Mouse (Mus musculus) CH12F3 (cell line): Measurements from ENCODE around the gene Dnah2.

Experiments
- in situ Hi-C: fragments of 300-500 bp; cut with MboI; formaldehyde crosslinking; loops from 2 replicates; pipeline ENCODE4 v1.14.3; 2020; ENCODE audit warnings: low sequenced_read_pairs

Dnah2 gene

DNA sequence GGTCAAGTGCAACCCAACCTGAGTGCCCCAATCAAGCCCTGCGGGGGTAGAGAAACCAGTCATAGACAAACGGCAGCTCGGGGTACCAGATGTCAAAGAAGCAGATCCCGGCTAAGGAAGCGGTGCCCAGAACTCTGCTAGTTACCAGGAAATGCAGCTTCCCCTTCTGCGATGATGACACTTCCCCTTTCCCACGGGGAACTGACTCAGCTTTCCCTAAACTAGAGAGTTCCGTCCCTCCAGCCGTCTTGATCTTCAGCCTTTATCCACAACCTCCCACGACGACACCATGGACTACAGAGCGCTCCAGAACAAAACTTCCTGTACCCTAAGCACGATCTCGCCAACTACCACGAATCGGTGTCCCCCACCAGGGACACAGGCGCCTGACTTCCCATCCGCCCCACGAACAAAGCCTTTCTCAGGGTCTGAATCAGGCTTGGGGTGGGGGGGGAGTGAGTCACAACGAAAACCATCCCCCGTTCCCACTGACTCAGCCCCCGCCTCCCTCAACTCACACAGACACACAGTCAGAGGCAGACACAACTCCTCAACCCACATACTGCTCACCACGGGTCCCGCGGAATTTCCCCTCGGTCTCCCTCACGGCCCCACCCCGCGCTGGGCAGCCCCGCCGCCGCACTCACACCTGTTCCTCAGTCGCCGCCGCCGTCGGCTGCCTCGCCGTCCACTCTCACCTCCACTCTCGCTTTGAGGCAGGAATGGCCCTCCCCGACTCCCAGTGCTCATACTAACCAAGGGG lies 138.4 kb downstream of the Dnah2 start:
- in situ Hi-C loops, result no loop called here

DNA sequence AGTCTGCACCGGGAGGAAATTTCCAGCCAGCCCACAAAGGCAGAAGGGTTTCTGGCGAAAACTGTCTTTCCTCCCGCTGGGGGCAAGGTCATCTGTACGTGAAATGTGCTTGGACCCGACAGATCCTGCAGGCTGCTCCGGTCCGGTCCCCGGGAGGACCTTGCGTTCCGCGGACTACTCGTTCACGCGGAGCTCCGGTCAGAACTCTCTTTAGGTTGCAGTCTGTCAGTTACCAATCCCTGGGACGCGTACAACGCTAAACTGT lies 138.9 kb downstream of the Dnah2 start:
- in situ Hi-C loops, result no loop called here

DNA sequence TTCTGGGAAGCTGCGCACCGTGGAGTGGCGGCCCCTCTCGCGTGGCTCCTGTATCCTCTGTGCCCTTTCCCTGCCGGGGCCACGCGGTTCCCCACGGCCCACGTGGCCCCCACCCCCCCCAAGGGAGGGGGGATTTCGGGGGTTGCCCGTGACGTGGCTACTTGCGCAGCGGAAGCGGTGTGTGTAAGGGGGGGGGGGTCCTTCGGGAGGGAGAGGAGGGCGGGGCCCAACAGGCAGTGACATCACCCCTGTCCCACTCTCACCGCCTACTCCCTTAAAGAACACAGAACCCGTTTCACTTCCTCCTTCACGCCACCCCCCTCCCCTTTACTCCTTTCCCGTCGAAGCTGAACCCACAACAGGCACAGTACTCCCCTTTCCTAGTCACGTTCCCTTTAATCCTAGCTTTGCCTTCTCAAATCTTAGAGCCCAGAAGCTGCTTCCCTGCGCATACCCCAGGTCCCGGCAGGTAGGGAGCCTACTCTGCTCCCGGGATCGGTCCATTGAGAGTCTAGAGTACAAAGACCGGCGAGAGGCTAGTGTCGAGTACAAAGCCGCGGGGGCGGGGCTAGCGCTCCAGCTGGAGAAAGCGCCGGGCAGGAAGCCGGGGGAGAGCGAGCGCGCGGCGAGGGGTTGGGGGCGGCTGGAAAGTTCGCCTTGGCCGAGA lies 139.4 kb downstream of the Dnah2 start:
- in situ Hi-C loops, result no loop called here

DNA sequence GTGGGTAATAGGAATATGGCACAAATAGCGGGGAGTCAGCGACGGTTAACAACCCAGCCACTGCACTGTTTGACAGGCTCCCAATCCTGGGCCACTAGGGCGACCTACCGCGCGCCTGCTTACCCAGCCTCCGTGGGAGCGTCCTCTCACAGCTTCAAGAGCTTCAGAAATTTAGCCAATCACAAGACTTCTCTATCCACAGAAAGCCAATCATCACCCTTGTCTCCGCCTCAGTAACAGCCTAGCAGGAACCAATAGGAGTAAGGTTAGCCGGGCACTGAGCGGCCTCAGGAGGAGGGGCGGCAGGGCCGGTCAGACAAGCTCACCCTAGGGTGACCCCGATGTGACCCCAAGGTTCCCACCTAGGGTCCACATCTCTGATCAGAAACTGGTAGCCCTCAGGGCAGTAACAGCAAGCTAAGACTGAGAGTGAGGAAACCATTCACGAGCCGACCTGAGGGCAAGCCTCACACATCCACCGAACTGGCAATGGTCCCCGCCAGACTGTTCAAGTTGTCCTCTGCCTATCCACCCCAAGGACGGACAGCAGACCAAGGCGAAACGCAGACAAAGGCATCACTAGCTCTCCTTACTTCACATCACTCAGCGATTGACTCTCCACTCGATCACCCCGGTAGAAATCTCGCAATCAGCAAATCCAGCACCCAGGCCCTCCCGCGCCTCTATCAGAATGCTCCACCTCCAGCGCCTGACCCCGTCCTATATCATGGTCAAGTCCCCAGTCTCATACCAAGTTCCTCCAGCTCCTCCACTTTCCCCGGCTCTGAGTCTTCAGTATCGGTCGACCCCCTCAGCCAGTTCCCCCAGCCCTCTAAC lies 140.2 kb downstream of the Dnah2 start:
- in situ Hi-C loops, result no loop called here

DNA sequence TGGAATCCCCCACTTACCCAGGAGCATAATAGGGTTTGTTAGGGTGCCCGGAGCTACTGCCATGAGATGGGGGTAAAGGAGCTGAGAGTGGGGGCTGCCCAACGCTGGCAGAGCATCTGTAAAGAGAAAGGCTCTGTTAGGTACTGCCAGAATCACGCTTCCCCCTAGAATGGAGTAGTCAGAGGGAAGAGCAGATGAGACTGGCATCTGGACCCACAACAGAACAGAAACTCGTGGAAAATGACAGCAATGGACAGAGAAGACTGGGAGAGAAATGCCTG lies 141.2 kb downstream of the Dnah2 start:
- in situ Hi-C loops, result no loop called here

DNA sequence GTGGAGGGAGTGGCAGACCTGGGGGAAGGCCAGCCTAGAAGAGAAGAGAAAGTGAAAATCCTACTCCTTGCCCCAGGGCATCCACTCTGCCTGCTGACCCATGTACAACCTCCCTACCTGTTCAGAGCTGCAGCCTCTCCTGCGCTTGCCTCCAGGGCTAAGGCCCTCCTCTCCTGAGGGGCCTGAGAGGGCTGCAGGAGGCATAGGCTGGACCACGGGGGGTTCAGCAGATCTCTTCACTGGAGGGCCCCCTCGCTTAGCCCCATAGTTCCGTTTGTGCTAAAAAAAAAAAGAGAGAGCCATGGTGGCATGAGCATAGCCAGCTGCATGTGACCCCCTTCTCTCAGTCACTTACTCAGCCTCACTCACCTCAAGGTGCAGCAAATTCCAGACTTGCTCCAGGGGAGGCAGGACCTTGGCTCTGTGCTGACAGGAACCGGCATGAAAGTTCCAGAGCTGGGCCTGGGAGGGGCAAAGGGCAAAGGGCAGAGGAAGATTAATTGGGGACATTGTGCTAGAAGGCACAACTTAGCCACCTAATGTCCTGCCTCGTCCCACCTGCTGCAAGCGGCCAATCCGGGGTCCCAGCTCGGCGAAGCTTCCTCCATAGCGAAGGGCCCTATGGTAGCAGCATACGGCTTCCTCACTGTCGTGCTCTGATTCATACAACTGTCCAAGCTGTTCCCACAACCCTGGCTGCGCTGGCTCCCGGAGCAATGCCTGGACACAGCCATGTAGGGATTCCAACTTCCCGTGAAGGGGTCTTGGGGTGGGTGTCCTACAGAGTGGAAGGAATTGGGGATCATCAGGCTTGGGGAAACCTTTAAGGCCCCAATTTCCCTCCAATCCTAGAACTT lies 141.8 kb downstream of the Dnah2 start:
- in situ Hi-C loops, result no loop called here

DNA sequence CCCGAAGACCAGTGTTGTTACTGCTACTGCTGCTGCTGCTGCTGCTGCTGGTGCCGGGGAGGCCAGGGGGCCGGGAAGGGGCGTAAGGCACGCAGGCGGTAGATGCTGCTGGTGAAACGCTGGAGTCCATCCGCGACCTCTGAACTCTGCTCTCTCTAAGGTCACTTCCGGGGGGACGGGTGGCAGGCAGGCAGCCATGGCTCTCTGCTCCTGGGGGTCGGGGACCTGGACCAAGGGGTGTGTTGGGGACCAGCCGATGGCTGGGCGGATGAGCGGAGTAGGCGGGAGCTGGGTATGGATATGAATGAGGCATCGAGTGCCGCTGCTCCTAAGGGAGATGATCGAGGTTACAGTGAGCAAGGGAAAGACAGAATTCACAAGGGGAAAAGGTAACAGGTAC lies 142.6 kb downstream of the Dnah2 start:
- in situ Hi-C loops, result no loop called here

DNA sequence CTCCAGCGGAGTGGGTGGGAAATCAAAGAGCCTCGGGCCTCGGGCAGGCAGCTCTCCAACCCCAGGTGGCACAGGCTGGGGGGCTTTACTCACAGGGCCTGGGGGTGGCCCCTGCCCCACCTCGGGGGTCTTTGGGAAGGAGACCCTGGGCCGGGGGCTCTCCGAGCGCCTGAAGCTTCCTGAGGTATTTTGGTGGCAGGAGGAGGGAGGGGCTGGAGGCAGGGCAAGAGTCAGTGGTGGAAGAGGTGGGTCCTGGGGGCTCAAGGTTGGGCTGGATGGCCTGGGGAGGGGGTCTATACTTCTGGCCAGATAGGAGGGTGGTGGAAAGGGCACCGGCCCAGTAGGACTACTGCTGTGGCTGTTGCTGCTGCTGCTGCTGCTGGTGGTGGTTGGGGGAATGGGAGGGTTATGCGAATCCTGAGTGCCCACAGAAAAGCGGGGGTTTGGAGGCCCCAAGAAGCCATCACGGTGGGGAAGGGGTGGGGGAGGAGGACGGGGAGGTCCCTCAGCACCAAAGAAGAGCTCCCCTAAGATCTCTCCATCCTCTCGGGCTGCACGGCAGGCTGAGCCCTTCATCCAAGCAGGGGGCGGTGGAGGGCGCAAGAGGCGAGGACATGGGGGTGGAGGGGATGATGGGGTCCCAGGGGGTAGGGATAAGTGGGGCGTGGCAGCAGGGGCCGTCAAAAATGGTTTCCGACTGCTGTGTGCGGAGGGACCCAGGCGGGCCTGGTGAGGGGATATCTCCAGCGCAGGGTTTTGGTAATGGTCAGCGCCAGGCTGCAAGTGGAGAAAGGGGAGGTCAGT lies 143.3 kb downstream of the Dnah2 start:
- in situ Hi-C loops, result no loop called here

DNA sequence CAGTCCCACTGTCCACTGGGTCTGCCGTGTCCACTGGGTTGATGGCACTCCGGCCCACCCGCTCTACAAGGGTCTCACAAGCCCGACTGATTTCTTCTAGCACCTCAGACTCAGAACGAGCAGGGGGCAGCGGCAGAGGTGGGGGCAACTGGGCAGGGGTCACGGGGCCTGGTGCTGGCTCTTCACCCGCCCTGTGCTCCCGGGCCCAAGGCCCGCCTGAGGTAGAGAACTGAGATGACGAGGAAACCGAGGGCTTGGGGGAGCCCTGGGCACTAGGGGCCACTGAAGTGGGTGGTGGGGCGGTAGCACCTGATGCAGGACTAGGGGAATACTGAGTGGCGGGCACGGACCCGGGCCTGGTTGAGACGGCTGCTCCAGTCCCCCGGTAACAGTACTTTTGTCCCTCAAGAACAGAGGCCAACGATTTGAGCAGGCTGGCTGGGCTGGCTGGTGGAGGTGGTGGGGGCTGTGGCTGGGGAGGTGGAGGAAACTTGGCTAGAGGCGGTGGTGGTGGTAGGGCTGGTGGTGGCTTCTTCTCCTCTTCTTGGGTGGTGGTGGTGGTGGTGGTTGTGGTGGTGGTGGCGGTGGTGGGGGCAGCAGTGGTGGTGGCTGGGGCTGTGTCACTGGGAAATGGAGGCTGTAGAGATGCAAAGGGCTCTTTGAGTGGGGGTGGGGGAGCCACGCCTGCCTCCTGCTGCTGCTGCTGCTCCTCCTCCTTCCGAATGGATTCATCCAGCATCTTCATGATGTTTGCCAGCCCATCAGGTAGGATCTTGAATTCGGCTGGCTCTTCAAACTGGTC lies 144.1 kb downstream of the Dnah2 start:
- in situ Hi-C loops, result no loop called here

DNA sequence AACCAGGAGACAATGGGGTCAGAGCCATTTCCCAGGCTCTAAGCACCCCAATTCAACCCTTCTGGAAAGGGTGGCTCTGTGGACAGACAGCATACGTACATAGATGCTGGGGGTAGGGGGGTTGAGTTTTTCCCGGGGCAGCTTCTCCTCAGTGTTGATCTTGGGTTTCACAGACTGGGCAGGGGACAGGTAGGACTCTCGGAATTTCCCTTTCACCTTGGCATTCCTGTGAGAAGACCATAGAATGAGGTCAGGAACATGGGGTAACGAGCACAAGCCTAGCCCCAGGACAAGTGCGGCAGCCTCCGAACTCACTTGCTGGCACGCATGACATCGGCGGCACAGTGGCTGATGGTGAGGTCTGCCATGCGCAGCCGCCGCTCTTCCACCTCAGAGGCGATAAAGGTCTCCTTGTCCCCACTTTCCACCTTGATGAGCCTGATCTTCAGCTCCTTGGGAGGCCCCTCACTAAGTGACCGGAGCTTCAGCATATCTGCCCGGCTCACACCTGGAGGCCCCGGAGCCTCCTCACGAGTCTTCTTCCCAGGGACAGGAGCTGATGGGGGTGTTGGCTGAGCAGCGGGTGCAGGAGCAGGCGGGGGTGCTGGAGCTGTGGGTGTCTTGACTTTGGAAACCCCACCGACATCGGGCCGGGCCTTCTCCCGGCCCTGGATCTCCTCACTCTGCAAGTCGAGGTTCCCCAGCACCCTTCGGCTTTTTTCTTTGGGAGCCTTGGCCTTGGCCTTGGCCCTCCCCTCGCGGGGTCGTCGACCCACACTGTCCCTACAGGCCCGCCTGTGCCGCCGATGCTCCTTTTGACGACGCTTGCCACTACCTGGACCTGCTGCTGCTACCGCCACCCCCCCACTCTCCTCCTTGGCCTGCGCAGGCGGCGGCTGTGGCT lies 145.0 kb downstream of the Dnah2 start:
- in situ Hi-C loops, result no loop called here

DNA sequence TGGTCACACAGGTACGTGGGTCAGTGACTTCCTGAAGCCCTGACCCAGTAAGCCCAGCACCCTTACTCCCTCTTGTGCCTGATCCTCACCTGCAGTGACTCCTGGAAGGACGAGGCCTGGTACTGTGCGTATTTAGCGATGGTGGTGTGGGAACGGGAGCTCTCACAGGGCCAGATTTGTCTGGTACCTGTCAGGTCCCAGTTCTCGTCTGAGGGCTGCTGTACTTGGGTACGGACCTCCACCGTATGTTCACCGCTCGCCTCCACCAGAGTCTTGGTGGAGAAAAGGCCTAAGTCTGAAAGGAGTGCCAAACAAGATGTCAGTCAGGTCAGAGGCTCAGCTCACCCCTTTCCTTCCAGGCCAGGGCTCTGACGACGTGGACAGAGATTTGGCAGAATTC lies 146.9 kb downstream of the Dnah2 start:
- in situ Hi-C loops, result no loop called here

DNA sequence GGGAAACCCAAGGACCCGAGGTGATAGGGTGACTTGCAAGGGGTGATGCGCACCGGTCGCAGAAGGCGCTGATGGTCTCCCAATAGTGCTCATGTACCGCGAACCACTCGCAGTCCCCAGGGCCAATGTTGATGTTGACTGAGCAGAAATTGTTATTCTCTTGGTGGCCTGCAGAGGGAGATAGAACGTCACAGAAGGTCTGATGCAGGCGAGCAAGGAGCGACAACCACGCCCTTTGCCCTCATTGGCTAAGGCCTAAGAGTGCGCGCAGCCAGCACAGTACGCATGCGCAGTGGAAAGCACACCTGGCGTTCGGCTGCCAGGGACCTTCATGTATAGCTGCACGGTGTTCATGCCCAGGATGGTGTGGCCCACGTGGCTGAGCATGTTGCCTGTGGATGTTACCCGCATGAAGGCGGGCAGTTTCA lies 147.7 kb downstream of the Dnah2 start:
- in situ Hi-C loops, result no loop called here

DNA sequence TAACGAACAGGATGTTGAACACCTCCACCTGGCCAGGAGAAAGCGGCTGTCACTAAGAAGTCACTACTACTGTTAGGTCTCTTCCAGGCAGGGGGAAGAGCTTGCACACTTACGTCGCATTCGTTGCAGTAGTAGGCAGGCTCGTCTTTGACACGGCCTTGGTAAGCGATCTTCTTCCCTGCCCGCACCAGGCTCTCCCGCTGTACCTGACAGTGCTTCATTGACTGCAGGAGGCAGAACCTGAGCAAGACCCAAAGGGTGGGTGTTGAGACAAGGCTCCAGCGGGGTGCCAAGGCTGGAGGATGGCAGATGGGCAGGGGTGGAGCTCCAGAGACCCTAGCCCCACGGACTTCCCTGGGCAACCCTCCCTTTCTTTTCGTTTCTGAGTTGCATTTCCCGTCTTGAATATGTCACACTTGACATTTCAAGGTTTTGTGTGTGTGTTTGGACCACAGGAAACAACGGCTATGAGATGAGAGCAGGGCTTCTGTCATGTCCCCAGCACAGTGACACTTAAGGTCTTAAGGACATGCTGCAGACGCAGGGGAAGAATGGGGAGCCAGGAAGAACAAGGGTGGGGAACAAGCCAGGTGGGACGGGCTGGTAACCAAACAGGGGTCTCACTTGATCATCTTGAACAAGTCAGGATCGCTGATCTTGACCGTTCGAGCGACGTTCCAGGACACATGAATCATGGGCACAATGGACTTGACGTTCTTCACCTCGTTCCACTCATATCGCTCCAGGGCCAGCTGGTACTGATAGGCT lies 148.6 kb downstream of the Dnah2 start:
- in situ Hi-C loops, result no loop called here

DNA sequence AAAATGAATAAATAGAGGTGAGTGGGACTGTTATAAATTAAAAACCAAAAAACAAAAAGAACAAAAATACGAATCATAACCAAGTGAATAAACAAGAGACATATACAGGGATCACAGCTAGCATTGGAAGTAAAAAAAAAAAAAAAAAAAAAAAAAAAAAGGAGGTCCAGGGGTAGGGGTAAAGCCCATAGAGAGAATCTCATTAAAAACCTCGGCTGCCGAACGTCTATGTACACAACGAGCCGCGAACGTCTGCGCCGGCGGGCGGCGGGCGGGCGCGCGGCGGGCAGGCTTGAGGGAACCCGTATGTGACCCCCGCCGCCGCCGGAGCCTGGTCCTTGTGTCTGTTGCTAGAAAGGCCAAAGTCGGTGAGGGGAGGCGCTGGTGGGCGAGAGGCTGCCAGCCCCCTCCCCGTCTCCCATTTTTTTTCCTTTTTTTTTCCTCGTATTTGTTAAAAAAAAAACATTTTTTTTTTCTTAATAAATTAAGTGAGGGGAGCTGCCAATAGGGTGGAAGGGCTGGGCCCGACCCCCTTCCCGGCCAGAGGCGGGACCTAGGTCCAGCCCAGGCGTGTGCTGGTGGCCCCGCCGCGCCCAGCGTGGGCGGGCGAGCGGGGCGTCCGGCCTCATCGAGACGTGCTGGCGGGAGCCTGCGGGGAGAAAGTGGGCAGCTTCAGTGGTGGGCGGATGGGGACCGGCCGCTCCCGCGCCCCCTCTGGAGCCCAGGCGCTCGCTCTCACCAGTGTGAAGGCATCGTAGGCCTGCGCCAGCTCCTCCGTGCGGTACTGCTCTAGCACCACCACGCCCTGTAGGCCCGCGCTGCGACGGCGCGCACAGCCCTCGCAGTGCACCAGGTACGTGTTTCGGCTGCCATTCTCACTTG lies 149.5 kb downstream of the Dnah2 start:
- in situ Hi-C loops, result no loop called here

DNA sequence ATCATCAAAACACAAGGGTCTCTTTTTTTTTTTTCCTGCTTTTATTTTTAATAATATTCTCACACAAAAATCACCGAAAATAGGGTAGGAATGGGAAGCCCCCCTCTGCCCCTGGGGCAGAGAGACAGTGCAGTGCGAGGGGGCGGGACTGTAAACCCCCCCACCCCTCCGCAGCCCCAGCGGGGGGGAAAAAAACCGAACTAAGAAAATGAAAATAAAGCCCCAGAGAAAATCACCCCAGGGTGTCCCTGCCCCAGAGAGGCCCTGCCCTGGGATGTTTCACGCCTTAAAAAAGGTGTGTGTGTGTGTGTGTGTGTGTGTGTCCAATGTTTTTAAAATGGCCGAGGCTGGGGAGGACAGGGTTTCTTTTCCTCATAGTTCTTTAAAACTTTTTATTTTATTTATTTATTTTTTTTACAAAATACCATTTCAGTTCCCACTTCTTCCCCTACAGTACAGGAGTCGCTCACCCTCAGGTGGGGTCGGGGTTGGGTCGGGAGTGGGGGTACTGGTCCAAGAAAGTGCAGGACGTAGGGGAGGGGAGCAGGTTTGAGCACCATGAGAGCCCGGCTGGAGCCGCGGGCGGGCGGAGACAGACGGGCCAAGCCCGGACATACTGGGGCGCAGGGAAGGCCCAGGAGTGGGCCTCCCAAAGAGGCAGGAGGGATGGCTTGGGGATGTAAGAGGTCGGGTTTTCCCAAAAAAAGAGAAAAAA lies 150.3 kb downstream of the Dnah2 start:
- in situ Hi-C loops, result no loop called here

DNA sequence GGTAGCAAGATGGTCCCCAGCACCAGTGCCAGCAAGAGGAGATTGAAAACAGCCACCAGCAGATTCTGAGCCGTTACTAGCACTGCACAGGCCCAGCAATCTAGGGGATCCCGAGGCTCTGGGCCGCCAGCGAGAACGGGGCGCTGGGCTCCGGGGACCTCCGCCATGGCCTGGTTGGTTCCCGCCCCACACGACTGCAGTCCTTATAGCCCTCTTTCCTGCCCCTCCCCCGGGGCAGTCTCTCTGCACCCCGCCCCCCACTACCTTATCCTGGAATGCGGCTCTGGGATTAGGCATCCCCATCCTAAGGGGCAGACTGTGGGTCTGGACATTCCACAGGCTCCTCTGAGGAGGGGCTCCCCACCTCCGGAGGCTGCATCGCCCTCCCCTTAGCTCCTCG lies 150.9 kb downstream of the Dnah2 start, which contains the start of gene Tmem88:
Gene Tmem88 (minus strand): TSS at position 176 of the 400 bp plus-strand sequence.
- in situ Hi-C loops, result no loop called here
